Mouse (Mus musculus): ENCODE data around the gene Gab2. TPM values are rescaled to one million over a fixed set of nuclear protein-coding genes. Genes with fewer than 3 reads are reported as not detected.

The Gab2 gene
- polyA plus RNA-seq, 1 experiment = 14.6 TPM

- TF ChIP-seq POLR2A (IDR thresholded peaks at IDR 0.05; ENCODE audit: low read depth, low read length) (no peak), CTCF (conservative IDR thresholded peaks at IDR 0.05; ENCODE audit: insufficient read depth, insufficient read length, low read depth, low read length) (no peak)
- Histone ChIP-seq H3K27me3 (replicated peaks; ENCODE audit: control insufficient read depth, insufficient read depth, low read length) (no peaks in the 10 kb centered on the region), H3K36me3 (ENCODE audit: control insufficient read depth, insufficient read depth, low read length) (no peaks in the 10 kb centered on the region), H3K4me3 (ENCODE audit: insufficient read depth, low read depth, low read length) (no peak overlapping the region), H3K4me1 (ENCODE audit: control insufficient read depth, insufficient read depth, low read length) (peaks cover 6% of the 10 kb centered on the region; the same call in 1 of the 2 replicates), H3K27ac (ENCODE audit: insufficient read depth, low read depth, low read length) (no peak overlapping the region)
- WGBS = 10% methylated on average over 1 of the region's 1 CpGs
- DNase-seq = peak; percentile 37
Measured at GRCm38 (mm10) chr7:97128949-97129348, 47.6 kb downstream of the Gab2 start.

GRCm38 (mm10) chr7:97136453-97136852 is 55.1 kb downstream of the Gab2 start:
- 0 out of 2 replicates have a peak, but pooled peaks cover 1% of the 10 kb centered on the region for H3K36me3 ChIP-seq (ENCODE audit: control insufficient read depth, insufficient read depth, low read length)
- H3K4me1 ChIP-seq (ENCODE audit: control insufficient read depth, insufficient read depth, low read length) = no peaks in the 10 kb centered on the region
- H3K4me3 ChIP-seq (ENCODE audit: insufficient read depth, low read depth, low read length) = no peak overlapping the region
- TF ChIP-seq POLR2A (IDR thresholded peaks at IDR 0.05; ENCODE audit: low read depth, low read length) (no peak), CTCF (conservative IDR thresholded peaks at IDR 0.05; ENCODE audit: insufficient read depth, insufficient read length, low read depth, low read length) (no peak)
- H3K27ac ChIP-seq (ENCODE audit: insufficient read depth, low read depth, low read length) = no peak overlapping the region
- no peak for DNase-seq
- no peaks in the 10 kb centered on the region for H3K27me3 ChIP-seq (replicated peaks; ENCODE audit: control insufficient read depth, insufficient read depth, low read length)
- 61% methylated on average over 3 of the region's 3 CpGs for WGBS

- WGBS = 60% methylated on average over 2 of the region's 2 CpGs
Measured at GRCm38 (mm10) chr7:97151082-97151813, 69.9 kb downstream of the Gab2 start.

GRCm38 (mm10) chr7:97154756-97155487 is 73.5 kb downstream of the Gab2 start:
- Histone ChIP-seq H3K36me3 (ENCODE audit: control insufficient read depth, insufficient read depth, low read length) (no peaks in the 10 kb centered on the region), H3K4me1 (ENCODE audit: control insufficient read depth, insufficient read depth, low read length) (0 out of 2 replicates have a peak, but pooled peaks cover 2% of the 10 kb centered on the region), H3K4me3 (ENCODE audit: insufficient read depth, low read depth, low read length) (no peak overlapping the region), H3K27me3 (replicated peaks; ENCODE audit: control insufficient read depth, insufficient read depth, low read length) (no peaks in the 10 kb centered on the region), H3K27ac (ENCODE audit: insufficient read depth, low read depth, low read length) (no peak overlapping the region)
- TF ChIP-seq CTCF (conservative IDR thresholded peaks at IDR 0.05; ENCODE audit: insufficient read depth, insufficient read length, low read depth, low read length) (no peak), POLR2A (IDR thresholded peaks at IDR 0.05; ENCODE audit: low read depth, low read length) (no peak)
- DNase-seq = peak; percentile 39
- WGBS = 59% methylated on average over 2 of the region's 2 CpGs

More at GRCm38 (mm10) chr7:97151082-97151813, 69.9 kb downstream of the Gab2 start:
- no peak overlapping the region for H3K27ac ChIP-seq (ENCODE audit: insufficient read depth, low read depth, low read length)
- 0 out of 2 replicates have a peak, but pooled peaks cover 2% of the 10 kb centered on the region for H3K4me1 ChIP-seq (ENCODE audit: control insufficient read depth, insufficient read depth, low read length)
- no peak for TF ChIP-seq CTCF (conservative IDR thresholded peaks at IDR 0.05; ENCODE audit: insufficient read depth, insufficient read length, low read depth, low read length)
- TF ChIP-seq POLR2A (IDR thresholded peaks at IDR 0.05; ENCODE audit: low read depth, low read length) = no peak
- no peak overlapping the region for H3K4me3 ChIP-seq (ENCODE audit: insufficient read depth, low read depth, low read length)
- H3K27me3 ChIP-seq (replicated peaks; ENCODE audit: control insufficient read depth, insufficient read depth, low read length) = no peaks in the 10 kb centered on the region
- no peak for DNase-seq
- H3K36me3 ChIP-seq (ENCODE audit: control insufficient read depth, insufficient read depth, low read length) = no peaks in the 10 kb centered on the region

DNA sequence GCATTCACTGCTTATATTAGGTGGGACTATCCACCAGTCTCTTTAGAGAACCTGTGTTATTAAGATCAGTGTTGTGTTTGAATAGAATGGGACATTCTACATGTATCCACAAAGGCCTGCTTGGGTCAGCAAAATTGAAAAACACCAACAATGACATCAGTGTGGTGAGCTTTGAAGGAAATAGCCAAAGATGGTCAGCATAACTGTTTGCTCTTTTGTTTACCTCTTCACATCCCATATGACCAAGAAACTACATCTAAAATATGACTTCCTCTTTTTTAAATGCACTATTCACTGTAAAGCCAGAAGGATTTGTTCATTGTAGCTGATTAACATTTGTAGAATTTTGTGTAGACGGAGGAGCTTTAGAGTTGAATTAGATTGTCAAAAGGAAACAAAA is 82.9 kb downstream of the Gab2 start:
- Histone ChIP-seq H3K27me3 (replicated peaks; ENCODE audit: control insufficient read depth, insufficient read depth, low read length) (no peaks in the 10 kb centered on the region), H3K4me3 (ENCODE audit: insufficient read depth, low read depth, low read length) (no peak overlapping the region), H3K4me1 (ENCODE audit: control insufficient read depth, insufficient read depth, low read length) (peaks cover 8% of the 10 kb centered on the region; the same call in 1 of the 2 replicates), H3K27ac (ENCODE audit: insufficient read depth, low read depth, low read length) (no peak overlapping the region), H3K36me3 (ENCODE audit: control insufficient read depth, insufficient read depth, low read length) (no peaks in the 10 kb centered on the region)
- TF ChIP-seq POLR2A (IDR thresholded peaks at IDR 0.05; ENCODE audit: low read depth, low read length) (no peak), CTCF (conservative IDR thresholded peaks at IDR 0.05; ENCODE audit: insufficient read depth, insufficient read length, low read depth, low read length) (no peak)
- DNase-seq = no peak
- WGBS = 88% methylated on average over 1 of the region's 1 CpGs

DNA sequence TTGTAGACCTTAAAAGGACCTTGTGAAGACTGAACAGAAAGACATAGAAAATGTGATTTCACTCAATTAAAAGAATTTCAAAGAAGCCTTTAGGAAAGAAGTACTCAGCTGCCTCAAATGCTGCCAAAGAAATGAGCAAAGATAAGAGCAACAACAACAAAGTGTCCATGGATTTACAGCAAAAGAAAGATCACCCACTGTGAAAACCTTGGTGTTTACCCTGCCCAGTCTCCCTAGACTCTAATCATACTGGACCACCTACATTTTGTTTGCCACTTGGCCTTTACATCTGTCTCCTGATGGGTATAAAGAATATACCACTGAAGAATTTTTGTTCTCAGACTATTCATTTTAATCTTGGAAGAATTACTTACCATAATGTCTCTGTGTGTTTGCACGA is 89.7 kb downstream of the Gab2 start:
- H3K27ac ChIP-seq (ENCODE audit: insufficient read depth, low read depth, low read length) = no peak overlapping the region

GRCm38 (mm10) chr7:97171719-97172118 is 90.3 kb downstream of the Gab2 start:
- no peaks in the 10 kb centered on the region for H3K27me3 ChIP-seq (replicated peaks; ENCODE audit: control insufficient read depth, insufficient read depth, low read length)
- peak overlapping the region; percentile 72; the same call in 1 of the 2 replicates for H3K27ac ChIP-seq (ENCODE audit: insufficient read depth, low read depth, low read length)
- no peaks in the 10 kb centered on the region for H3K36me3 ChIP-seq (ENCODE audit: control insufficient read depth, insufficient read depth, low read length)
- DNase-seq = no peak
- TF ChIP-seq CTCF (conservative IDR thresholded peaks at IDR 0.05; ENCODE audit: insufficient read depth, insufficient read length, low read depth, low read length) (no peak), POLR2A (IDR thresholded peaks at IDR 0.05; ENCODE audit: low read depth, low read length) (no peak)
- 65% methylated on average over 4 of the region's 4 CpGs for WGBS
- no peak overlapping the region for H3K4me3 ChIP-seq (ENCODE audit: insufficient read depth, low read depth, low read length)
- H3K4me1 ChIP-seq (ENCODE audit: control insufficient read depth, insufficient read depth, low read length) = peaks cover 4% of the 10 kb centered on the region; the same call in 1 of the 2 replicates

More for the DNA sequence above, 89.7 kb downstream of the Gab2 start:
- DNase-seq = no peak
- Histone ChIP-seq H3K27me3 (replicated peaks; ENCODE audit: control insufficient read depth, insufficient read depth, low read length) (no peaks in the 10 kb centered on the region), H3K4me1 (ENCODE audit: control insufficient read depth, insufficient read depth, low read length) (peaks cover 6% of the 10 kb centered on the region; the same call in 1 of the 2 replicates), H3K36me3 (ENCODE audit: control insufficient read depth, insufficient read depth, low read length) (no peaks in the 10 kb centered on the region), H3K4me3 (ENCODE audit: insufficient read depth, low read depth, low read length) (no peak overlapping the region)
- 87% methylated on average over 1 of the region's 1 CpGs for WGBS
- TF ChIP-seq CTCF (conservative IDR thresholded peaks at IDR 0.05; ENCODE audit: insufficient read depth, insufficient read length, low read depth, low read length) (no peak), POLR2A (IDR thresholded peaks at IDR 0.05; ENCODE audit: low read depth, low read length) (no peak)

Data from kidney, adult 2 months (tissue).